Mouse (Mus musculus): ENCODE measurements around the gene Sprtn. TPM values are rescaled to one million over a fixed set of nuclear protein-coding genes. Genes with fewer than 3 reads are reported as not detected.

The Sprtn gene
- polyA plus RNA-seq, 1 experiment, result 9.5 TPM

GRCm38 (mm10) chr8:124929006-124929405 lies 31.3 kb downstream of the Sprtn start:
- H3K4me1 ChIP-seq (ENCODE audit: control insufficient read depth, insufficient read depth, low read length), result peaks cover 26% of the 10 kb centered on the region; the same call in 1 of the 2 replicates
- 87% methylated on average over 11 of the region's 11 CpGs for WGBS
- TF ChIP-seq POLR2A (IDR thresholded peaks at IDR 0.05; ENCODE audit: low read depth, low read length), result no peak
- TF ChIP-seq CTCF (conservative IDR thresholded peaks at IDR 0.05; ENCODE audit: insufficient read depth, insufficient read length, low read depth, low read length), result no peak
- H3K36me3 ChIP-seq (ENCODE audit: control insufficient read depth, insufficient read depth, low read length), result no peaks in the 10 kb centered on the region
- H3K4me3 ChIP-seq (ENCODE audit: insufficient read depth, low read depth, low read length), result no peak overlapping the region
- no peak overlapping the region for H3K27ac ChIP-seq (ENCODE audit: insufficient read depth, low read depth, low read length)
- DNase-seq, result no peak
- H3K27me3 ChIP-seq (replicated peaks; ENCODE audit: control insufficient read depth, insufficient read depth, low read length), result no peaks in the 10 kb centered on the region

GRCm38 (mm10) chr8:124930086-124930485 lies 32.4 kb downstream of the Sprtn start:
- TF ChIP-seq CTCF (conservative IDR thresholded peaks at IDR 0.05; ENCODE audit: insufficient read depth, insufficient read length, low read depth, low read length), result no peak
- no peak for TF ChIP-seq POLR2A (IDR thresholded peaks at IDR 0.05; ENCODE audit: low read depth, low read length)
- 52% methylated on average over 13 of the region's 13 CpGs for WGBS
- no peak overlapping the region for H3K27ac ChIP-seq (ENCODE audit: insufficient read depth, low read depth, low read length)
- peak; percentile 62 for DNase-seq
- H3K27me3 ChIP-seq (replicated peaks; ENCODE audit: control insufficient read depth, insufficient read depth, low read length), result no peaks in the 10 kb centered on the region
- no peaks in the 10 kb centered on the region for H3K36me3 ChIP-seq (ENCODE audit: control insufficient read depth, insufficient read depth, low read length)
- peaks cover 21% of the 10 kb centered on the region; the same call in 1 of the 2 replicates for H3K4me1 ChIP-seq (ENCODE audit: control insufficient read depth, insufficient read depth, low read length)
- no peak overlapping the region for H3K4me3 ChIP-seq (ENCODE audit: insufficient read depth, low read depth, low read length)

- Histone ChIP-seq H3K27me3 (replicated peaks; ENCODE audit: control insufficient read depth, insufficient read depth, low read length) (no peaks in the 10 kb centered on the region), H3K36me3 (ENCODE audit: control insufficient read depth, insufficient read depth, low read length) (no peaks in the 10 kb centered on the region), H3K4me1 (ENCODE audit: control insufficient read depth, insufficient read depth, low read length) (peaks cover 21% of the 10 kb centered on the region; the same call in 1 of the 2 replicates), H3K27ac (ENCODE audit: insufficient read depth, low read depth, low read length) (no peak overlapping the region), H3K4me3 (ENCODE audit: insufficient read depth, low read depth, low read length) (no peak overlapping the region)
- DNase-seq, result no peak
- no peak for TF ChIP-seq POLR2A (IDR thresholded peaks at IDR 0.05; ENCODE audit: low read depth, low read length)
- TF ChIP-seq CTCF (conservative IDR thresholded peaks at IDR 0.05; ENCODE audit: insufficient read depth, insufficient read length, low read depth, low read length), result peak; percentile 28; the same call in 1 of the 2 replicates
- 79% methylated on average over 4 of the region's 4 CpGs for WGBS
These were observed 33.0 kb downstream of the Sprtn start for GRCm38 (mm10) chr8:124930649-124931048.

- Histone ChIP-seq H3K4me1 (ENCODE audit: control insufficient read depth, insufficient read depth, low read length) (peaks cover 9% of the 10 kb centered on the region; the same call in 1 of the 2 replicates), H3K4me3 (ENCODE audit: insufficient read depth, low read depth, low read length) (no peak overlapping the region)
These were observed 34.7 kb downstream of the Sprtn start for GRCm38 (mm10) chr8:124932435-124932834.

GRCm38 (mm10) chr8:124935116-124935515 lies 37.4 kb downstream of the Sprtn start:
- Histone ChIP-seq H3K36me3 (ENCODE audit: control insufficient read depth, insufficient read depth, low read length) (no peaks in the 10 kb centered on the region), H3K4me1 (ENCODE audit: control insufficient read depth, insufficient read depth, low read length) (peaks cover 3% of the 10 kb centered on the region; the same call in 1 of the 2 replicates), H3K27ac (ENCODE audit: insufficient read depth, low read depth, low read length) (no peak overlapping the region), H3K27me3 (replicated peaks; ENCODE audit: control insufficient read depth, insufficient read depth, low read length) (no peaks in the 10 kb centered on the region), H3K4me3 (ENCODE audit: insufficient read depth, low read depth, low read length) (no peak overlapping the region)
- no peak for TF ChIP-seq POLR2A (IDR thresholded peaks at IDR 0.05; ENCODE audit: low read depth, low read length)
- no peak for TF ChIP-seq CTCF (conservative IDR thresholded peaks at IDR 0.05; ENCODE audit: insufficient read depth, insufficient read length, low read depth, low read length)
- DNase-seq, result no peak
- WGBS, result 74% methylated on average over 5 of the region's 5 CpGs

More at GRCm38 (mm10) chr8:124932435-124932834, 34.7 kb downstream of the Sprtn start:
- Histone ChIP-seq H3K27ac (ENCODE audit: insufficient read depth, low read depth, low read length) (no peak overlapping the region), H3K27me3 (replicated peaks; ENCODE audit: control insufficient read depth, insufficient read depth, low read length) (no peaks in the 10 kb centered on the region), H3K36me3 (ENCODE audit: control insufficient read depth, insufficient read depth, low read length) (no peaks in the 10 kb centered on the region)
- WGBS, result 66% methylated on average over 3 of the region's 3 CpGs
- no peak for DNase-seq
- no peak for TF ChIP-seq CTCF (conservative IDR thresholded peaks at IDR 0.05; ENCODE audit: insufficient read depth, insufficient read length, low read depth, low read length)
- TF ChIP-seq POLR2A (IDR thresholded peaks at IDR 0.05; ENCODE audit: low read depth, low read length), result no peak

- no peak overlapping the region for H3K27ac ChIP-seq (ENCODE audit: insufficient read depth, low read depth, low read length)
- H3K4me1 ChIP-seq (ENCODE audit: control insufficient read depth, insufficient read depth, low read length), result no peaks in the 10 kb centered on the region
- no peaks in the 10 kb centered on the region for H3K36me3 ChIP-seq (ENCODE audit: control insufficient read depth, insufficient read depth, low read length)
- TF ChIP-seq POLR2A (IDR thresholded peaks at IDR 0.05; ENCODE audit: low read depth, low read length), result no peak
- no peak for TF ChIP-seq CTCF (conservative IDR thresholded peaks at IDR 0.05; ENCODE audit: insufficient read depth, insufficient read length, low read depth, low read length)
- WGBS, result 93% methylated on average over 10 of the region's 10 CpGs
- H3K4me3 ChIP-seq (ENCODE audit: insufficient read depth, low read depth, low read length), result no peak overlapping the region
- no peaks in the 10 kb centered on the region for H3K27me3 ChIP-seq (replicated peaks; ENCODE audit: control insufficient read depth, insufficient read depth, low read length)
- no peak for DNase-seq
These were observed 39.0 kb downstream of the Sprtn start for GRCm38 (mm10) chr8:124936699-124937098.

- Histone ChIP-seq H3K27me3 (replicated peaks; ENCODE audit: control insufficient read depth, insufficient read depth, low read length) (no peaks in the 10 kb centered on the region), H3K4me3 (ENCODE audit: insufficient read depth, low read depth, low read length) (no peak overlapping the region), H3K4me1 (ENCODE audit: control insufficient read depth, insufficient read depth, low read length) (no peaks in the 10 kb centered on the region), H3K27ac (ENCODE audit: insufficient read depth, low read depth, low read length) (no peak overlapping the region), H3K36me3 (ENCODE audit: control insufficient read depth, insufficient read depth, low read length) (no peaks in the 10 kb centered on the region)
- no peak for DNase-seq
- WGBS, result 87% methylated on average over 4 of the region's 4 CpGs
- TF ChIP-seq CTCF (conservative IDR thresholded peaks at IDR 0.05; ENCODE audit: insufficient read depth, insufficient read length, low read depth, low read length) (no peak), POLR2A (IDR thresholded peaks at IDR 0.05; ENCODE audit: low read depth, low read length) (no peak)
These were observed 39.6 kb downstream of the Sprtn start for GRCm38 (mm10) chr8:124937293-124937692.
